Mouse (Mus musculus) kidney, adult 11 months (tissue): ENCODE results near the gene Olfr619.

Experiments
- DNase-seq: peaks from one replicate; pipeline ENCODE4 v3.0.0; 2022

Gene Olfr619

GRCm38 (mm10) chr7:103600275-103600674 is at the start of gene Olfr619:
TSS of gene Olfr619 (plus strand) at chr7:103600575.
- DNase-seq, result no peak

DNA sequence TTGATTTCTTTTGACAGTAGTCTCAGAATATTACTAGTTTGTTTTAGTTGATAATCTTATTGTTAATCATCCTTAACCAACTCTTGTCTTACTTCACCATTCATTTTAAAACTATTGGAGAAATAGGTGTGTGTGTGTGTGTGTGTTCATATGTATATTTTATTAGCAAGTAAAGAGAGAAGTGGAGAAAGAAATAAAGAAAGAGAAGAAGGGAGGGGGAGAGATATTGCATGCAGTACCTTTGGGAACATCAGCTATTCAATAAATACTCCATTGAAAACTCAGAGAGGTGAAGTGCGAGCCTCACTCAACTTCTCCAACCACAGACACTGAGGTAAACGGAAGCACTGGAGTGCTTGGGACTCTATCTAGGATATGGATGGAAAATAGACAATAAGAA is 44.6 kb upstream of the Olfr619 start, which contains the start of gene Olfr615:
TSS of gene Olfr615 (plus strand) at position 301 of the 400 bp plus-strand sequence.
- no peak for DNase-seq

- DNase-seq, result no peak
Observed at GRCm38 (mm10) chr7:103569043-103569442, 31.3 kb upstream of the Olfr619 start, which contains the start of gene Olfr616. TSS of gene Olfr616 (minus strand) at chr7:103569143.

GRCm38 (mm10) chr7:103572761-103573160 is 27.6 kb upstream of the Olfr619 start, which contains the start of gene Olfr617:
TSS of gene Olfr617 (plus strand) at chr7:103573061.
- no peak for DNase-seq

DNA sequence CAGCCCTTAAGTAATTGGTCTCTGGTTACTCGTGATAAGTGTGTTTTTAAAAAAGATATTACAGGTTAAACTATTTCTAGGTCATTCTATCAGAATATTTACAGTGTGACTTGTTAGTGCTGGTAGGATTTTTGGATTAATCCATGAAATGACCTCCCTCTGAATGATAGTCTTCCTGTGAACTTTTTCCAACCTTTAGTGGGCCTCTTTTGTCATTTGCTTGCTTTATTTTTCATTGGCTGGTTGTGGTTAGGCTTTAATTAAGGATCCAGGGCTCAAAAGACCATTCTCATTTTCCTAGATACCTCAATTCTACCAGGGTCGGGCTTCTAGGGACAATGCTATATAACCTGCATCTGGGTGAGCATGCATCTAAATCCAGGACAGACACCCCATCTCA is 10.6 kb upstream of the Olfr619 start, which contains the start of gene Olfr618:
TSS of gene Olfr618 (plus strand) at position 301 of the 400 bp plus-strand sequence.
- DNase-seq, result no peak

DNA sequence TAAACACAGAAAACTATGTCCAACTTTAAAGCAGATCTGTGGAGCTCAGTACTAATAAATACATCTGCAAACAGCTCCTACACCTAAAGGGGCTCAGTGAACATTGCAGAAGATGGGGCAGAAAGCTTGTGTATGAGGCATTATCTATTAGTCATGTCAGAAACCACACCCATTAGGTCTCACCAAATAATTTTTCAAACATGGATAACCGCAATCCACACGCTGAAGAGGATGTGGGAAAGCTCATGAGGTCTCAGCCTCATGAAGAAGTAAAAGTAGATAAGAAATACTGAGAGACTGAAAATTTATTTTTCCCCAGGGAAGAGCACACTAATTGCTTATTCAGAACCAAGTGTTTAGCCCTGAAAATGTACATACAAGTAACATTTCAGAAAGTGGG is 7.0 kb downstream of the Olfr619 start:
- DNase-seq, result no peak

DNA sequence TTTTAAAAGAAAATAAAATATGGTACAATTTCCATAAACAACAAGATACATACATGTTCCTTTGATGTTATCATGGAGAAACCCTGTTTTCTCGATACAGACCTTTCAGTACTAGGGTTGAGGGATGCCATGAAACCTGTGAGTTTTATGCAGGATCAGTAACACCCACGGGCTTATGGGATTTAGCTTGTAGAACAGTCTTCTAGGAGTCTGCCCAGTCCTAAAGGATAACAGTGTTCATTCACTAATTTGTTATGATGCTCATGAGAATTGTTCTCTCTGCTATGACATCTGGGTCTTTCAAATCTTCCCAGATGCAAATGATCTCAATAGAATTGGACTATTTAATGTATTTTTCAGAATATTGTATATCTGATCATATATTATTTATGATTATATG is 12.1 kb downstream of the Olfr619 start, which contains the start of gene Olfr620:
TSS of gene Olfr620 (minus strand) at position 101 of the 400 bp plus-strand sequence.
- DNase-seq, result no peak

- DNase-seq, result no peak
Observed at GRCm38 (mm10) chr7:103636795-103637194, 36.4 kb downstream of the Olfr619 start.

DNA sequence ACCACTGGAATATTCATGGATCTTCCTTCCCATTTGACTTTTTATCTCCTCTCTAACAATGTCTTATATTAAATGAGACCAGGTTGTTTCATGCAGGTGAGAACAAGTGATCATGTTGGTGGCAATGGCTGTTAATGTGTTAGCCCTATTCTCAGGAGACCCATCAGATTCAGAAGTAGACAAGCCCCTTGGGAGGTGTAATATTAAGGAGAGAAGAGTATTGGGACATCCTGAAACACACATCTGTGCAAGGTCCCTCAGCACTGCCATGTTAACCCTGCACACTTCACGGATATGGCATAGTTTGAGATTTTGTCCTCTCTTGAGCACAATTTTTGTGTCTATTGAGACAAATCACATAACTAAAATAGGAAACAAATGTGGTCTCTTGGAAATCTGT is 42.2 kb downstream of the Olfr619 start, which contains the start of gene Olfr622:
TSS of gene Olfr622 (minus strand) at position 101 of the 400 bp plus-strand sequence.
- no peak for DNase-seq

GRCm38 (mm10) chr7:103644070-103644469 is 43.7 kb downstream of the Olfr619 start:
- DNase-seq, result no peak
